Mouse (Mus musculus) embryonic facial prominence, embryonic 11.5 days (tissue): Measurements from ENCODE around the gene 4930505A04Rik. TPM values are rescaled to one million over a fixed set of nuclear protein-coding genes. Genes with fewer than 3 reads are reported as not detected.
"Not testable (repeated sequence)": the region's sequence is repeated elsewhere in the genome, so short reads cannot be mapped to it uniquely, and the experiment has no call there.

ENCODE experiments used
- ATAC-seq: fragments of 200-750 bp; cut with Nextera tagmentation; replicated peaks from 2 replicates; pipeline ENCODE4 v1.8.0; 2017; ENCODE audit warnings: low read depth; ENCODE audit not compliant: insufficient number of reproducible peaks, low FRiP score, low TSS enrichment
- DNase-seq: peaks from one replicate; pipeline ENCODE4 v3.0.0-alpha.2; 2015; ENCODE audit warnings: low spot score
- H3K27ac ChIP-seq: fragments of 300-500 bp; sonication (generic); replicated peaks from 2 replicates; pipeline ENCODE4 v1.5.1; 2014; ENCODE audit warnings: mild to moderate bottlenecking, low read depth, low read length, control low read depth
- H3K27me3 ChIP-seq: fragments of 300-500 bp; sonication (generic); 2 replicates; pipeline ENCODE4 v1.6.1; 2014; ENCODE audit warnings: mild to moderate bottlenecking, low read length, moderate library complexity, mixed read lengths; ENCODE audit not compliant: control insufficient read depth, insufficient read depth
- H3K36me3 ChIP-seq: fragments of 300-500 bp; sonication (generic); replicated peaks from 2 replicates; pipeline ENCODE4 v1.6.1; 2014; ENCODE audit warnings: low read depth, mild to moderate bottlenecking, low read length, moderate library complexity, mixed read lengths; ENCODE audit not compliant: control insufficient read depth, insufficient read depth
- H3K4me1 ChIP-seq: fragments of 300-500 bp; sonication (generic); 2 replicates; pipeline ENCODE4 v1.6.1; 2014; ENCODE audit warnings: low read length, mixed read lengths; ENCODE audit not compliant: control insufficient read depth, insufficient read depth
- H3K4me2 ChIP-seq: fragments of 300-500 bp; sonication (generic); 2 replicates; pipeline ENCODE4 v1.6.1; 2014; ENCODE audit warnings: low read depth, mild to moderate bottlenecking, control low read depth, low read length, moderate library complexity
- H3K4me3 ChIP-seq: fragments of 300-500 bp; sonication (generic); 2 replicates; pipeline ENCODE4 v1.5.1; 2014; ENCODE audit warnings: low read depth, low read length, control low read depth
- H3K9ac ChIP-seq: fragments of 300-500 bp; sonication (generic); replicated peaks from 2 replicates; pipeline ENCODE4 v1.6.1; 2014; ENCODE audit warnings: mild to moderate bottlenecking, control low read depth, low read length
- H3K9me3 ChIP-seq: fragments of 300-500 bp; sonication (generic); replicated peaks from 2 replicates; pipeline ENCODE4 v1.6.1; 2016; ENCODE audit warnings: mild to moderate bottlenecking, low read length, inconsistent platforms, mixed read lengths; ENCODE audit not compliant: control insufficient read depth
- WGBS: fragments of 180-500 bp; shearing (Covaris S2); extraction: QIAGEN DNeasy Blood & Tissue Kit; methylation state at CpG from one replicate; pipeline ENCODE4 v1.1.7; 2014; 5-methylcytosine and 5-hydroxymethylcytosine counted together
- polyA plus RNA-seq: library from polyadenylated mRNA; unstranded; fragments of >200 nt; fragmentation: Nextera tagmentation; extraction: Ambion mirVana; gene quantifications from 2 replicates; pipeline ENCODE4 v1.2.1, GENCODE M21; 2014

Gene 4930505A04Rik
- polyA plus RNA-seq, 1 experiment from 2014 or later = not detected

- Histone ChIP-seq H3K27me3 (no peaks in the 10 kb centered on the region), H3K4me2 (no peak overlapping the region), H3K36me3 (no peaks in the 10 kb centered on the region), H3K9me3 (no peaks in the 10 kb centered on the region), H3K4me3 (no peak overlapping the region), H3K27ac (no peak overlapping the region), H3K9ac (no peak overlapping the region), H3K4me1 (no peaks in the 10 kb centered on the region)
- DNase-seq (no peak), ATAC-seq (no peak)
- 93% methylated on average over 4 of the region's 4 CpGs for WGBS
Measured at GRCm38 (mm10) chr11:30483286-30483685, 11.7 kb upstream of the 4930505A04Rik start.

DNA sequence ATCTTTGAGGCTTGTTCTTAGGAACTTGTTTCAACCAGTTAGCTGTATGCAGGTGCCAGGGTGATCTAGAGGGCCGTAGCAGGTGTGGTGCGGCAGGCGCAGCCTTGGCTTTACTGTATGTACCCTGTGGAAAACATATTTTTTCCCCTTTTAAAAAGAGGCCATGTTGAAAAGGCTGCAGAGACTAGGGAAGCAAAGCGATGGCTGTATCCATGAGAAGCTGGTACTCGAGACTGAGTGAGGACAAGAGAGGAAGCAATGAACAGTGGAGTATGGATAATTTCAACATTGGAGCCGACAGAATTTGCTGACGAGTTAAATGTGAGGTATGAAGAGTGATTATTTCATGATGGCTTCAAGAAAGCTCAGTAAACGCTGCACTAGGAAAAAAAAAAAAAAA is 440 bp downstream of the 4930505A04Rik start:
- Histone ChIP-seq H3K27ac (no peak overlapping the region), H3K4me3 (no peak overlapping the region), H3K9me3 (no peaks in the 10 kb centered on the region), H3K4me2 (no peak overlapping the region), H3K4me1 (no peaks in the 10 kb centered on the region), H3K36me3 (no peaks in the 10 kb centered on the region), H3K9ac (no peak overlapping the region), H3K27me3 (no peaks in the 10 kb centered on the region)
- no peak for DNase-seq
- WGBS = 69% methylated on average over 8 of the region's 8 CpGs
- no peak for ATAC-seq

DNA sequence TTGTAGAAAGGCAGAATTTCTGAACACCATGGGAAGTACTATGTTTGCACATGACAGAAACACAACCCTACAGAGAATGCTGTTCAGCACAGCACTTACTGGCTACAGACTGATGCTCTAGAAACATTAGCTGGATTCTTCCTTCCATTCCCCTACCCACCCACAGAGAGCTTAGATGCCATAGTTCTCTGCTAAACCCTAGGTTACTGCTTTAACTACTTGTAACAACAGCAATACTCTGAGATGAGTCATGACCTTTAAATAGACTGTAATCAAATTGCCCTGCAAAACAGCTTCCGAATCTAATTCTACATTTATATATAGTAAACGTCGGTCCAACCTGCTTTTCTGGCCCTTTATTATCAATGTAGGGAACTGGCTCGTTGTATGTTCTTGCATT is 17.3 kb downstream of the 4930505A04Rik start:
- no peak overlapping the region for H3K4me2 ChIP-seq
- no peak for ATAC-seq

GRCm38 (mm10) chr11:30448126-30448525 is 23.5 kb downstream of the 4930505A04Rik start:
- Histone ChIP-seq H3K27ac (no peak overlapping the region), H3K27me3 (no peaks in the 10 kb centered on the region), H3K4me3 (no peak overlapping the region), H3K4me1 (no peaks in the 10 kb centered on the region), H3K9me3 (no peaks in the 10 kb centered on the region), H3K36me3 (no peaks in the 10 kb centered on the region), H3K4me2 (no peak overlapping the region), H3K9ac (no peak overlapping the region)
- no peak for ATAC-seq
- DNase-seq = no peak
- WGBS = 81% methylated on average over 2 of the region's 2 CpGs

More for the DNA sequence above, 17.3 kb downstream of the 4930505A04Rik start:
- Histone ChIP-seq H3K9me3 (no peaks in the 10 kb centered on the region), H3K4me1 (no peaks in the 10 kb centered on the region), H3K9ac (no peak overlapping the region), H3K27me3 (no peaks in the 10 kb centered on the region), H3K27ac (no peak overlapping the region), H3K4me3 (no peak overlapping the region), H3K36me3 (no peaks in the 10 kb centered on the region)
- DNase-seq = no peak
- WGBS = 90% methylated on average over 4 of the region's 4 CpGs

DNA sequence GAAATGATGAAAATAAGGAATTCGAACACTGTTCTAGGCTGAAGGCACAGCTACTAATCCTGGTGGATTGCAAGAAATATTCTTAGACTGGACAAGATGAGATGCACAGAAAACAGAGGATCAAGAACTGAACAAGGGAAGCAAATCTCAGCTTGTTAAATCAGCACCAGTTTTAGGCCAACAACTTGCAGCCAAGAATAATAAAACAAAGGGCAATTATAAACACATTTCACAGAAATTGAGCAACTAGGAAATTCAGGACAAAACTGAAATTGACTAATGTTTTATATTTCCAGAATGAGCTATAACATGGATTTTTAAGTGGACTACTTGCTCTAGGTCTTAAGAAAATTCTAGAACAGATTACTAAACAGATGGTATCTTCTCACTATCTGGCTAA is 24.1 kb downstream of the 4930505A04Rik start:
- Histone ChIP-seq H3K4me2 (no peak overlapping the region), H3K9me3 (no peaks in the 10 kb centered on the region), H3K9ac (no peak overlapping the region), H3K4me3 (no peak overlapping the region), H3K4me1 (no peaks in the 10 kb centered on the region), H3K27ac (no peak overlapping the region), H3K36me3 (no peaks in the 10 kb centered on the region), H3K27me3 (no peaks in the 10 kb centered on the region)
- ATAC-seq = no peak
- DNase-seq = no peak
- 81% methylated on average over 1 of the region's 1 CpGs for WGBS

DNA sequence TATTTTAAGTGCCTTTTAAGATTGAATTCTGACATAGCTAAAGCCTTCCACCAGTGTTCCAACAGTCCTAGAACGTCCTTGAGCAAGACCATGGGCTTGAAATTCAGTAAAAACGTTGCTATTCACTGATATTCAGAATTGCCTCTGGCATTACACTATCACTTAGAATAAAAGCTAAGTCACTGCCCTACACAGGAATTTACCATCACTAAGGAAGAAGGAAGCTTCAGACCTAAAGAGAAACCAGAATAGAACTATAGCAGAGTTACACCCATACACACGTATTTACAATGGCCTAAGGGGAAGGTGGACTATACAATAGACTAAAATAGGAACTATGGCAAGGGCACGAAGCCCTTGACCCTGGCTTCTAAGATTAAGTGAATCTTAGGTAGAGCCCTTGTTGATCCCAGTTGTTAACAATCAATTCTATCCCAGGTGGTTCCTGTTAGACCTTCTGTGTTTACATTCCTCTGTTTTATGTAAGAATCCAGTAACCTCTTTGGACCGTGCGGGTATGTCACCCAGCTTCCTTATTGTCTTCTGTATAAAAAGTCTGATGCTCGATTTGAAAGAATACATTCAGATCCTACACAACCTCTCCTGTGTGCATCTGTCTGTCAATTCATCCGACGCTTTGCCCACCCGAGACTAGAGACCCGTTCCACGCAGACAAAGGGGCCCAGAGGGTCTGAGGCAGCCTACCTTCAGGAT is 27.3 kb downstream of the 4930505A04Rik start:
- not testable (repeated sequence) for H3K9ac ChIP-seq, H3K9me3 ChIP-seq, ATAC-seq, H3K36me3 ChIP-seq, H3K4me1 ChIP-seq, H3K27me3 ChIP-seq, H3K27ac ChIP-seq, H3K4me3 ChIP-seq, DNase-seq, H3K4me2 ChIP-seq
- 86% methylated on average over 12 of the region's 12 CpGs for WGBS

- no peak overlapping the region for H3K4me2 ChIP-seq
- H3K4me1 ChIP-seq = no peaks in the 10 kb centered on the region
- no peaks in the 10 kb centered on the region for H3K36me3 ChIP-seq
- WGBS = 81% methylated on average over 7 of the region's 8 CpGs
- DNase-seq = no peak
- H3K9ac ChIP-seq = no peak overlapping the region
- H3K27me3 ChIP-seq = no peaks in the 10 kb centered on the region
- H3K27ac ChIP-seq = no peak overlapping the region
- no peaks in the 10 kb centered on the region for H3K9me3 ChIP-seq
- H3K4me3 ChIP-seq = no peak overlapping the region
- no peak for ATAC-seq
Measured at GRCm38 (mm10) chr11:30443746-30444145, 27.9 kb downstream of the 4930505A04Rik start.

DNA sequence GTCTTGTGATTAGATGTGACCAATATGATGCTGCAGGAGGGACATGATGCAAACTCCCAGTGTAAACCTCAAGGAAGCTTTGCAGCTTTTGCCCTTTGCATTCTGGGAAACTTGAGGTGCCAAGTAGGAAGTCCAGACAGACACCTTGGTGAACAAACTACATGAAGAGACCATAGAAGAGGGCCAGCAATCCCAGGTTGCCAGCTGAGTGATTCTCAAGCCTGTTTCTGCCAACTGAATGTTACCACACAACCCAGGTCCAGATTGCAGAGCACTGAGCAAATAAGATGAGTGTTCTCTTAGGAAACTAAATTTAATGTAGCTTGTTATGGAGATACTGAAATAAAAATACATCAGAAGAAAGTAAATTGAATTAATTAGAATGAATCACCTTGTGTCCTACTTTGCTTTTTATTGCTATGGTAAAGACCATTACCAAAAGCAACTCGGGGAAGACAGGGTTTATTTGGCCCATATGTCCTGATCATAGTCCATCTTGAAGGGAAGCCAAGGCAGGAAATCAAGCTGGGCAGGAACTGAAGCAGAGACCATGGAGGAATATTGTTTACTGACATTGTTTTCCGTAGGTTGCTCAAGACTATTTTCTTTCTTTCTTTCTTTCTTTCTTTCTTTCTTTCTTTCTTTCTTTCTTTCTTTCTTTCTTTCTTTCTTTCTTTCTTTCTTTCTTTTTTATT is 38.2 kb downstream of the 4930505A04Rik start:
- H3K36me3 ChIP-seq = no peaks in the 10 kb centered on the region
- no peak overlapping the region for H3K4me2 ChIP-seq
- 80% methylated on average over 2 of the region's 2 CpGs for WGBS
- DNase-seq (no peak), ATAC-seq (no peak)
- no peaks in the 10 kb centered on the region for H3K4me1 ChIP-seq
- no peak overlapping the region for H3K4me3 ChIP-seq
- no peaks in the 10 kb centered on the region for H3K9me3 ChIP-seq
- no peak overlapping the region for H3K9ac ChIP-seq
- H3K27me3 ChIP-seq = no peaks in the 10 kb centered on the region
- no peak overlapping the region for H3K27ac ChIP-seq
